Mouse (Mus musculus): ENCODE data around the gene Cdc123. TPM values are rescaled to one million over a fixed set of nuclear protein-coding genes. Genes with fewer than 3 reads are reported as not detected.
A peak's percentile ranks its signal among the peaks of the same experiment; 100 is the strongest.

Cdc123 gene
- polyA plus RNA-seq, 1 experiment from 2014 or later = 251 TPM

GRCm38 (mm10) chr2:5793771-5794170 lies 51.2 kb downstream of the Cdc123 start:
- ATAC-seq = no peak
- no peaks in the 10 kb centered on the region for H3K27me3 ChIP-seq (ENCODE audit: control insufficient read depth, insufficient read depth, low read depth, low read length)
- no peaks in the 10 kb centered on the region for H3K4me1 ChIP-seq (ENCODE audit: control insufficient read depth, insufficient read depth, low read length)
- no peak overlapping the region for H3K4me2 ChIP-seq (ENCODE audit: low read length)
- no peak overlapping the region for H3K27ac ChIP-seq (ENCODE audit: low read length)
- no peaks in the 10 kb centered on the region for H3K9me3 ChIP-seq (replicated peaks; ENCODE audit: control insufficient read depth, low read length, poor library complexity, severe bottlenecking)
- no peak overlapping the region for H3K9ac ChIP-seq (ENCODE audit: low read depth, low read length)
- WGBS = 92% methylated on average over 10 of the region's 10 CpGs
- H3K36me3 ChIP-seq (ENCODE audit: control insufficient read depth, insufficient read depth, low read length) = peaks cover 34% of the 10 kb centered on the region
- no peak overlapping the region for H3K4me3 ChIP-seq (ENCODE audit: low read depth, low read length)

GRCm38 (mm10) chr2:5792056-5792455 lies 52.9 kb downstream of the Cdc123 start:
- ATAC-seq = no peak
- Histone ChIP-seq H3K4me3 (ENCODE audit: low read depth, low read length) (no peak overlapping the region), H3K27me3 (ENCODE audit: control insufficient read depth, insufficient read depth, low read depth, low read length) (no peaks in the 10 kb centered on the region), H3K36me3 (ENCODE audit: control insufficient read depth, insufficient read depth, low read length) (peaks cover 29% of the 10 kb centered on the region), H3K4me1 (ENCODE audit: control insufficient read depth, insufficient read depth, low read length) (no peaks in the 10 kb centered on the region), H3K4me2 (ENCODE audit: low read length) (no peak overlapping the region), H3K27ac (ENCODE audit: low read length) (no peak overlapping the region), H3K9ac (ENCODE audit: low read depth, low read length) (no peak overlapping the region), H3K9me3 (replicated peaks; ENCODE audit: control insufficient read depth, low read length, poor library complexity, severe bottlenecking) (no peaks in the 10 kb centered on the region)
- 95% methylated on average over 5 of the region's 5 CpGs for WGBS

- Histone ChIP-seq H3K9ac (ENCODE audit: low read depth, low read length) (no peak overlapping the region), H3K4me2 (ENCODE audit: low read length) (no peak overlapping the region), H3K9me3 (replicated peaks; ENCODE audit: control insufficient read depth, low read length, poor library complexity, severe bottlenecking) (no peaks in the 10 kb centered on the region), H3K27me3 (ENCODE audit: control insufficient read depth, insufficient read depth, low read depth, low read length) (no peaks in the 10 kb centered on the region), H3K36me3 (ENCODE audit: control insufficient read depth, insufficient read depth, low read length) (peaks cover 9% of the 10 kb centered on the region), H3K27ac (ENCODE audit: low read length) (no peak overlapping the region), H3K4me1 (ENCODE audit: control insufficient read depth, insufficient read depth, low read length) (no peaks in the 10 kb centered on the region), H3K4me3 (ENCODE audit: low read depth, low read length) (no peak overlapping the region)
- ATAC-seq = no peak
- whole genome bisulfite sequencing = 22% methylated on average over 4 of the region's 4 CpGs
Measured at GRCm38 (mm10) chr2:5789625-5790160, 55.3 kb downstream of the Cdc123 start.

- Histone ChIP-seq H3K4me3 (ENCODE audit: low read depth, low read length) (no peak overlapping the region), H3K4me2 (ENCODE audit: low read length) (no peak overlapping the region), H3K9ac (ENCODE audit: low read depth, low read length) (no peak overlapping the region), H3K9me3 (replicated peaks; ENCODE audit: control insufficient read depth, low read length, poor library complexity, severe bottlenecking) (no peaks in the 10 kb centered on the region), H3K27ac (ENCODE audit: low read length) (no peak overlapping the region), H3K27me3 (ENCODE audit: control insufficient read depth, insufficient read depth, low read depth, low read length) (no peaks in the 10 kb centered on the region), H3K4me1 (ENCODE audit: control insufficient read depth, insufficient read depth, low read length) (no peaks in the 10 kb centered on the region), H3K36me3 (ENCODE audit: control insufficient read depth, insufficient read depth, low read length) (no peaks in the 10 kb centered on the region)
- WGBS = 91% methylated on average over 3 of the region's 3 CpGs
- no peak for ATAC-seq
Measured at GRCm38 (mm10) chr2:5787391-5787790, 57.6 kb downstream of the Cdc123 start.

DNA sequence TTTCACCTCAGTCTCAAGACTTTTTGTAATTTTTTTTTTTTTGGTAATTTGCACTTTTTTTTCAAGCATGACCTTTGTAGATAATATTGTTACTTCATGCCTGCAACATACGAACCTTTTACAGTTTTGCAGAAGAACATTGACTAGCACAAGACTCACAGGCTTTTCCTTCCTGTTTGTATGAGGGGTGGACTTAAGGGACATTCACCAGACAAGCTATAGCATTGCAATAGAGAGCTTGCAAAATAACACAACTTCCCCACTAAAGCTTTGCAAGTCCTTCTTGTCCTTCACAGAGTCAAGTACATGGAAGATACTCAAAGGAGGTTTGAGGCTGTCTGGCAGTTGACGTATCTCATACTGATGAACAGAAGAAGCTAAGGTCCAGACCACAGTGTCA lies 72.5 kb downstream of the Cdc123 start:
- Histone ChIP-seq H3K9ac (ENCODE audit: low read depth, low read length) (no peak overlapping the region), H3K4me1 (ENCODE audit: control insufficient read depth, insufficient read depth, low read length) (0 out of 2 replicates have a peak, but pooled peaks cover 4% of the 10 kb centered on the region), H3K27ac (ENCODE audit: low read length) (no peak overlapping the region), H3K36me3 (ENCODE audit: control insufficient read depth, insufficient read depth, low read length) (no peaks in the 10 kb centered on the region), H3K4me3 (ENCODE audit: low read depth, low read length) (no peak overlapping the region), H3K27me3 (ENCODE audit: control insufficient read depth, insufficient read depth, low read depth, low read length) (no peaks in the 10 kb centered on the region), H3K4me2 (ENCODE audit: low read length) (no peak overlapping the region), H3K9me3 (replicated peaks; ENCODE audit: control insufficient read depth, low read length, poor library complexity, severe bottlenecking) (no peaks in the 10 kb centered on the region)
- WGBS = 91% methylated on average over 2 of the region's 2 CpGs
- ATAC-seq = no peak

DNA sequence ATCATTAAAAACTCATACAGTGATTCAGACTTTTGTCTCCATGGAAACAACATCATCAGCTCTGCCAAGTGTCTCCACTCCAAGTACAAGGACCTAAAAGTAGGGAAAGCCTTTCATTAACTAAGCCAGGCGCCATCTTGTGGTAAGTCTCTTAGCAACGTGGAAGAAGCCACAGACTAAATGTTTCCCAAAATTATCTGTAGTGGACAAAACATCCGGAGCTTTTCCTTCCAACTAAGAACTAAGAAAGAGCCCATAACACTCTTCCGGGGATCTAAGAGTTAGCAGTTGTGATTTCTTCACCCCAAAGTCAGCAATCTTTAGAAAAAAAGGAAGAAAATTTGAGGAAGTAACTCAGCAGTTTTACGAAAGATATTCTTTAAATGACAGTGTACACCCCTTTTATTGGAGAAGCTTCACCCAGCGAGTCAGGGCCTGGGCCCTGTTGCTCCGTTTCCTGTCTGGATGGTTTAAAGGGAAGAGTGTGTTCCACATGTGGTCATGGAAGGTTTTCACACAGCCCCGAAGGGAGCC lies 74.2 kb downstream of the Cdc123 start:
- Histone ChIP-seq H3K4me2 (ENCODE audit: low read length) (no peak overlapping the region), H3K27ac (ENCODE audit: low read length) (no peak overlapping the region), H3K27me3 (ENCODE audit: control insufficient read depth, insufficient read depth, low read depth, low read length) (no peaks in the 10 kb centered on the region), H3K4me1 (ENCODE audit: control insufficient read depth, insufficient read depth, low read length) (0 out of 2 replicates have a peak, but pooled peaks cover 4% of the 10 kb centered on the region), H3K9ac (ENCODE audit: low read depth, low read length) (no peak overlapping the region), H3K9me3 (replicated peaks; ENCODE audit: control insufficient read depth, low read length, poor library complexity, severe bottlenecking) (no peaks in the 10 kb centered on the region), H3K36me3 (ENCODE audit: control insufficient read depth, insufficient read depth, low read length) (no peaks in the 10 kb centered on the region), H3K4me3 (ENCODE audit: low read depth, low read length) (no peak overlapping the region)
- ATAC-seq = peak; percentile 90
- WGBS = 61% methylated on average over 8 of the region's 8 CpGs

GRCm38 (mm10) chr2:5769630-5770029 lies 75.3 kb downstream of the Cdc123 start:
- Histone ChIP-seq H3K4me2 (ENCODE audit: low read length) (no peak overlapping the region), H3K9me3 (replicated peaks; ENCODE audit: control insufficient read depth, low read length, poor library complexity, severe bottlenecking) (no peaks in the 10 kb centered on the region), H3K9ac (ENCODE audit: low read depth, low read length) (no peak overlapping the region), H3K4me3 (ENCODE audit: low read depth, low read length) (no peak overlapping the region), H3K4me1 (ENCODE audit: control insufficient read depth, insufficient read depth, low read length) (0 out of 2 replicates have a peak, but pooled peaks cover 4% of the 10 kb centered on the region), H3K27me3 (ENCODE audit: control insufficient read depth, insufficient read depth, low read depth, low read length) (no peaks in the 10 kb centered on the region), H3K36me3 (ENCODE audit: control insufficient read depth, insufficient read depth, low read length) (no peaks in the 10 kb centered on the region), H3K27ac (ENCODE audit: low read length) (no peak overlapping the region)
- no peak for ATAC-seq

- Histone ChIP-seq H3K4me1 (ENCODE audit: control insufficient read depth, insufficient read depth, low read length) (0 out of 2 replicates have a peak, but pooled peaks cover 4% of the 10 kb centered on the region), H3K27me3 (ENCODE audit: control insufficient read depth, insufficient read depth, low read depth, low read length) (no peaks in the 10 kb centered on the region), H3K36me3 (ENCODE audit: control insufficient read depth, insufficient read depth, low read length) (no peaks in the 10 kb centered on the region), H3K9ac (ENCODE audit: low read depth, low read length) (no peak overlapping the region), H3K27ac (ENCODE audit: low read length) (no peak overlapping the region), H3K4me3 (ENCODE audit: low read depth, low read length) (no peak overlapping the region), H3K4me2 (ENCODE audit: low read length) (no peak overlapping the region), H3K9me3 (replicated peaks; ENCODE audit: control insufficient read depth, low read length, poor library complexity, severe bottlenecking) (no peaks in the 10 kb centered on the region)
- ATAC-seq = no peak
- 94% methylated on average over 4 of the region's 4 CpGs for WGBS
Measured at GRCm38 (mm10) chr2:5768946-5769345, 76.0 kb downstream of the Cdc123 start.

GRCm38 (mm10) chr2:5762031-5762430 lies 82.9 kb downstream of the Cdc123 start:
- Histone ChIP-seq H3K9ac (ENCODE audit: low read depth, low read length) (no peak overlapping the region), H3K27ac (ENCODE audit: low read length) (no peak overlapping the region), H3K36me3 (ENCODE audit: control insufficient read depth, insufficient read depth, low read length) (no peaks in the 10 kb centered on the region), H3K9me3 (replicated peaks; ENCODE audit: control insufficient read depth, low read length, poor library complexity, severe bottlenecking) (no peaks in the 10 kb centered on the region), H3K4me3 (ENCODE audit: low read depth, low read length) (no peak overlapping the region), H3K4me2 (ENCODE audit: low read length) (no peak overlapping the region), H3K4me1 (ENCODE audit: control insufficient read depth, insufficient read depth, low read length) (no peaks in the 10 kb centered on the region), H3K27me3 (ENCODE audit: control insufficient read depth, insufficient read depth, low read depth, low read length) (no peaks in the 10 kb centered on the region)
- WGBS = 95% methylated on average over 3 of the region's 3 CpGs
- ATAC-seq = no peak
